Mouse (Mus musculus): Measurements from ENCODE around the gene Wt1.

The Wt1 gene

DNA sequence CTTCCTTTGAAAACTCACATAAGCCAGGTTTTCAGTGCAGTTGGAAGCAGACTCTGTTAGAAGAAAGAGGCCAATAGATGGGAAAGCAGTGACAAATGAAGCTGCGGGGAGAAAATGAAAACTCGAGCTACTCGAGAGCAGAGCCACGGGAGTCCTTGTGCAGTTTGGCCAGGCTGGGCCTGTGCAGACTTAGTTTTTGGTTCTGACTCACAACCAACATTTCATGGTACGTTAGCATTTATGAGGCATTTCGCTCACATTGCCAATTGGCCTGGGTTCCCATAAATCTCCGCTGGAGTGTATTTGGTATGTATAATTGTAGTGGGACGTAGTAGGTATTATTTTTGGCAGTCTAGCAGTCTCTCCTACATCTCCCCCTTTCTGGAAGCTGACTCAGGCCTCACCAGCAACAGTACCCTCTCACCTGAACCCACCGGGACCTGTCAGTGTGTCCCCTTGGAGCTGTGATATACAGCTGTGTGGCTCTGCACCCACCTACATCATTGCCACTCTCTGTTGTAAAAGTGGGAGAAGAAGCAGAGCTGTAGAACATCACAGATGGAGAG lies 94.5 kb downstream of the Wt1 start:
- ChIA-PET POLR2A (interaction anchor here in 2 of 4 experiments (0.7 to 1.5 kb wide), 3 partner anchors 15 to 641 kb away, joined by 3 to 6 read pairs (median 5); no protein-coding TSS in a partner anchor), CTCF (no interaction called here)

Measured in embryonic stem cell, embryonic (primary cell).